Mouse (Mus musculus) spleen, adult 2 months (tissue): Measurements from ENCODE around the gene Mpnd. TPM values are rescaled to one million over a fixed set of nuclear protein-coding genes. Genes with fewer than 3 reads are reported as not detected.
"Not testable (repeated sequence)": the region's sequence is repeated elsewhere in the genome, so short reads cannot be mapped to it uniquely, and the experiment has no call there.

Experiments used
- DNase-seq, 2 experiments: peaks; one replicate each; pipeline versions ENCODE4 v3.0.0 to v3.0.0-alpha.2; 2012 to 2021; ENCODE audit warnings: low spot score in 2 of 2, low read depth in 1 of 2
- H3K27ac ChIP-seq: fragments of 200-500 bp; 2 replicates; pipeline ENCODE4 v1.5.1; 2012; ENCODE audit warnings: low read length, inconsistent platforms; ENCODE audit not compliant: insufficient read depth
- H3K27me3 ChIP-seq: fragments of 200-500 bp; 2 replicates; pipeline ENCODE4 v1.6.1; 2012; ENCODE audit warnings: mild to moderate bottlenecking, moderate library complexity, low read length, inconsistent platforms; ENCODE audit not compliant: control insufficient read depth, insufficient read depth
- H3K36me3 ChIP-seq: fragments of 200-500 bp; 2 replicates; pipeline ENCODE4 v1.6.1; 2012; ENCODE audit warnings: mild to moderate bottlenecking, low read length, inconsistent platforms; ENCODE audit not compliant: control insufficient read depth, insufficient read depth
- H3K4me1 ChIP-seq: fragments of 200-500 bp; 2 replicates; pipeline ENCODE4 v1.6.1; 2011; ENCODE audit warnings: inconsistent platforms; ENCODE audit not compliant: control insufficient read depth, insufficient read depth, insufficient read length
- H3K4me3 ChIP-seq: fragments of 200-500 bp; 2 replicates; pipeline ENCODE4 v1.5.1; 2011; ENCODE audit warnings: mild to moderate bottlenecking, inconsistent platforms; ENCODE audit not compliant: insufficient read depth, insufficient read length; ENCODE audit errors: extremely low read depth
- CTCF ChIP-seq: fragments of 200-500 bp; IDR thresholded peaks from 2 replicates; pipeline ENCODE4 v1.5.1; 2011; ENCODE audit warnings: mild to moderate bottlenecking, inconsistent platforms; ENCODE audit not compliant: insufficient read depth, insufficient read length, insufficient replicate concordance; ENCODE audit errors: extremely low read depth
- POLR2A ChIP-seq: fragments of 200-500 bp; IDR thresholded peaks from 2 replicates; pipeline ENCODE4 v1.6.1; 2011; ENCODE audit warnings: low read depth, low read length, inconsistent platforms
- WGBS: fragments of 180-500 bp; shearing (Covaris S2); methylation state at CpG from one replicate; pipeline ENCODE4 v1.1.7; 2018; 5-methylcytosine and 5-hydroxymethylcytosine counted together
- polyA plus RNA-seq: library from polyadenylated mRNA; depleted of rRNA; stranded (reverse); fragments of >200 nt; gene quantifications from 2 replicates; pipeline ENCODE4 v1.2.3, GENCODE M21; 2012; rRNA removed

The Mpnd gene
- polyA plus RNA-seq, 1 experiment: 76.7 TPM

GRCm38 (mm10) chr17:56051369-56051768 is 45.9 kb downstream of the Mpnd start:
- no peak for TF ChIP-seq POLR2A
- no peak overlapping the region for H3K27ac ChIP-seq
- H3K36me3 ChIP-seq: peaks cover 2% of the 10 kb centered on the region; the same call in 1 of the 2 replicates
- H3K4me3 ChIP-seq: no peak overlapping the region
- no peaks in the 10 kb centered on the region for H3K27me3 ChIP-seq
- DNase-seq: no peak
- WGBS: 91% methylated on average over 5 of the region's 5 CpGs
- H3K4me1 ChIP-seq: no peaks in the 10 kb centered on the region

GRCm38 (mm10) chr17:56054938-56055337 is 49.4 kb downstream of the Mpnd start:
- no peak overlapping the region for H3K27ac ChIP-seq
- H3K27me3 ChIP-seq: no peaks in the 10 kb centered on the region
- H3K4me1 ChIP-seq: no peaks in the 10 kb centered on the region
- H3K36me3 ChIP-seq: peaks cover 5% of the 10 kb centered on the region
- no peak overlapping the region for H3K4me3 ChIP-seq
- no peak for TF ChIP-seq CTCF
- no peak for TF ChIP-seq POLR2A
- no peak for DNase-seq

- TF ChIP-seq POLR2A: no peak
- no peak for TF ChIP-seq CTCF
- no peaks in the 10 kb centered on the region for H3K27me3 ChIP-seq
- no peak for DNase-seq
- H3K4me3 ChIP-seq: no peak overlapping the region
- no peak overlapping the region for H3K27ac ChIP-seq
- H3K36me3 ChIP-seq: peaks cover 7% of the 10 kb centered on the region
- 77% methylated on average over 4 of the region's 4 CpGs for WGBS
- H3K4me1 ChIP-seq: no peaks in the 10 kb centered on the region
Observed at GRCm38 (mm10) chr17:56055945-56056678, 50.6 kb downstream of the Mpnd start.

- 98% methylated on average over 11 of the region's 11 CpGs for WGBS
- TF ChIP-seq POLR2A (no peak), CTCF (no peak)
- Histone ChIP-seq H3K4me1 (no peaks in the 10 kb centered on the region), H3K36me3 (peaks cover 8% of the 10 kb centered on the region), H3K27ac (no peak overlapping the region), H3K27me3 (no peaks in the 10 kb centered on the region), H3K4me3 (no peak overlapping the region)
- no peak for DNase-seq
Observed at GRCm38 (mm10) chr17:56057381-56058120, 52.0 kb downstream of the Mpnd start.

- DNase-seq: no peak
- no peak for TF ChIP-seq CTCF
- peaks cover 8% of the 10 kb centered on the region for H3K36me3 ChIP-seq
- no peak overlapping the region for H3K4me3 ChIP-seq
- H3K4me1 ChIP-seq: no peaks in the 10 kb centered on the region
- 91% methylated on average over 7 of the region's 7 CpGs for WGBS
- no peak overlapping the region for H3K27ac ChIP-seq
- no peaks in the 10 kb centered on the region for H3K27me3 ChIP-seq
Observed at GRCm38 (mm10) chr17:56062081-56062480, 56.6 kb downstream of the Mpnd start.

GRCm38 (mm10) chr17:56065715-56066114 is 60.2 kb downstream of the Mpnd start:
- WGBS: 90% methylated on average over 6 of the region's 6 CpGs
- H3K4me3 ChIP-seq, H3K27me3 ChIP-seq, H3K4me1 ChIP-seq, H3K27ac ChIP-seq, DNase-seq: not testable (repeated sequence)
- H3K36me3 ChIP-seq: peaks cover 30% of the 10 kb centered on the region

Other genes with a start within 250 kb of the Mpnd start
- 0.18 and 0.33 TPM in 2 replicates for gene Zfp119a, start 126.8 kb upstream of the Mpnd start, polyA plus RNA-seq
- gene Zfp959, start 113.6 kb upstream of the Mpnd start, polyA plus RNA-seq: 0.88 and 0.96 TPM in 2 replicates
- gene Zfp119b, start 56.2 kb upstream of the Mpnd start, polyA plus RNA-seq: 0.25 and 0.27 TPM in 2 replicates
- gene Ebi3, start 53.1 kb upstream of the Mpnd start, polyA plus RNA-seq: 36.3 and 44.8 TPM in 2 replicates
- 8.2 and 10.5 TPM in 2 replicates for gene Yju2, start 46.6 kb upstream of the Mpnd start, polyA plus RNA-seq
- gene Shd, start 35.2 kb upstream of the Mpnd start, polyA plus RNA-seq: 1.9 and 2.2 TPM in 2 replicates
- 0.06 and 0.07 TPM in 2 replicates for gene Fsd1, start 19.2 kb upstream of the Mpnd start, polyA plus RNA-seq
- 9.1 and 12.0 TPM in 2 replicates for gene Stap2, start 127 bp upstream of the Mpnd start, polyA plus RNA-seq
- 72.3 and 80.8 TPM in 2 replicates for gene Sh3gl1, start 30.9 kb downstream of the Mpnd start, polyA plus RNA-seq
- gene Chaf1a, start 34.7 kb downstream of the Mpnd start, polyA plus RNA-seq: 2.8 and 4.3 TPM in 2 replicates
- gene Ubxn6, start 69.3 kb downstream of the Mpnd start, polyA plus RNA-seq: 45.3 and 56.4 TPM in 2 replicates
- 42.3 and 52.3 TPM in 2 replicates for gene Hdgfl2, start 73.9 kb downstream of the Mpnd start, polyA plus RNA-seq
- 2.3 and 3.0 TPM in 2 replicates for gene Plin4, start 104.1 kb downstream of the Mpnd start, polyA plus RNA-seq
- 0.30 and 0.36 TPM in 2 replicates for gene Plin5, start 111.9 kb downstream of the Mpnd start, polyA plus RNA-seq
- gene Lrg1, start 116.3 kb downstream of the Mpnd start, polyA plus RNA-seq: 56.0 and 79.2 TPM in 2 replicates
- 9.1 and 11.8 TPM in 2 replicates for gene Sema6b, start 134.6 kb downstream of the Mpnd start, polyA plus RNA-seq
- 6.6 and 7.3 TPM in 2 replicates for gene Tnfaip8l1, start 156.8 kb downstream of the Mpnd start, polyA plus RNA-seq
- 27.5 and 36.4 TPM in 2 replicates for gene Mydgf, start 178.2 kb downstream of the Mpnd start, polyA plus RNA-seq
- gene Dpp9, start 213.2 kb downstream of the Mpnd start, polyA plus RNA-seq: 34.4 and 46.4 TPM in 2 replicates